Mouse (Mus musculus) embryo, embryonic 10 days (tissue): ENCODE results near the gene Esp22.
"Not testable (repeated sequence)": the region's sequence is repeated elsewhere in the genome, so short reads cannot be mapped to it uniquely, and the experiment has no call there.

Source experiments
- DNase-seq: peaks from one replicate; pipeline ENCODE4 v3.0.0-alpha.2; 2015; ENCODE audit warnings: low spot score

Esp22 gene

DNA sequence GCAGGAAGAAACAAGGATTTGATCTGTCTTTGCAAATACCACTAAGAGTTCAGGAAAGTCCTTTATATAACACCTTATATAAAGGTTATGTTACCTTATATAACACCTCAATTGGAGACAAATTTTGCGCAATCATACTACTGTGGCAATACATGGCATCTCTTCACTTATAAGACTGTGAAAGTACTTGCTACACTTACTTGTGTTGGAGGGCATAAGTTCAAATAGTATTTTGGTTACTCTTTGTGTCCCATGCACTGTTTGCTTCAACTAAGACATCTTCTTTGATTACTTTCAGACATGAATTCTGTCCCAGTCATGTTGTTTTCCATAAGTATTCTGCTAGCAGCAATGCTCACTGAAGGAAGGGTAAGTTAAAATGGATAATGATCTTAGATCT is at the start of gene Esp22:
TSS of gene Esp22 (plus strand) at position 301 of the 400 bp plus-strand sequence.
- no peak for DNase-seq

DNA sequence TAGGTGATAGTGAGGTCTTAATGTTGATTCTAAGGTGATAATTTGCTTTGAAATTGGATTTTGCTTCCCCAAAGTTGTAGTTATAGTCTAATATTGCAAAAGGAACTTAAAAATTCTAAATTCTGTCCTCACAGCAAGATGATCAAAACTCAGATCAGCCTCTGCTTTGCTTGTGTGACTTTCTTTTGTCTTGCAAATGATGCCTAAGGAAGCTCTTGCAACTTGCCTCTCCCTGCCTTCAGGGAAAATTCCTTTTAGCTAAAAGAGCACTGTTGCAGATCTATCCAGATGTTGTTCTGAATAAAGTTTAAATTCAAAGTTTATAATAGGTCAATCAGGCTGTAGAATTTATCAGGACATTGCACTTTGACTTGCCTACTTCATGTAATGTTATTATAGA is 31.5 kb upstream of the Esp22 start:
- DNase-seq: no peak

DNA sequence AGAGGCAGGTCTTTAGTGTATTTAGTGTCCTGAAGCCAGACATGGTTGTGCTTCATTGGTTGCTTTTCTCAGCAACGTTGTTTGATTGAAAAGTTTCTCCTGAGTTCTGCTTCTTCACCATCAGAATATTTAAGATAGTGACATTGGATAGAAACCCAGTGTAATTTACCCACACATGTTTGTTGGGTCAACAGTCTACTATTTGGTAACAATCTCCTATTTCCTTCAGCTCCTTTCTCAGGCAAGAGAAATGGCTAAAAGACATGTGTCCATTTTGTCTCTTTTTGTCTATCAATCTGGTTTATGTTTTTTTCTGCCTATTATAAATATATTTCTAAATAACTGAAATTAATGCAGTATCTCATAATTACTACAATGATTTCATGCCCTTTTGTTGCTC is 18.2 kb upstream of the Esp22 start, which contains the start of gene Esp23:
TSS of gene Esp23 (minus strand) at position 101 of the 400 bp plus-strand sequence.
- no peak for DNase-seq

DNA sequence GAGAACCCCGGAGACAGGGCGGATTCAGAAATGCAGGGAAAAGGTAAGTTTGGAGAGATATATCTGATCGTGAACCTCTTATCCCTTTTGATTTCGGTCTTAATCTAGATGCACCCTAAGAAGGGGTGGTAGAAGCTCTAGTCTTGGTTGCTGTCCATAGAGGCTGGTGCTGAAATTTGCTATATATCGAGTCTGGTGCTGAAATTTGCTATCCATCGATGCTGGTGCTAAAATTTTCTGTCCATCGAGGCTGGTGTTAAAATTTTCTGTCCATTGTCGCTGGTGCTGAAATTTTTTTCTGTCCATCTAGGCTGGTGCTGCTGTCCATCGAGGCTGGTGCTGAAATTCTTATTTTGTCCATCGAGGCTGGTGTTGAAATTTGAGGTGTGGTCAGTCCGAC is 12.0 kb downstream of the Esp22 start:
- DNase-seq: peak; percentile 9

DNA sequence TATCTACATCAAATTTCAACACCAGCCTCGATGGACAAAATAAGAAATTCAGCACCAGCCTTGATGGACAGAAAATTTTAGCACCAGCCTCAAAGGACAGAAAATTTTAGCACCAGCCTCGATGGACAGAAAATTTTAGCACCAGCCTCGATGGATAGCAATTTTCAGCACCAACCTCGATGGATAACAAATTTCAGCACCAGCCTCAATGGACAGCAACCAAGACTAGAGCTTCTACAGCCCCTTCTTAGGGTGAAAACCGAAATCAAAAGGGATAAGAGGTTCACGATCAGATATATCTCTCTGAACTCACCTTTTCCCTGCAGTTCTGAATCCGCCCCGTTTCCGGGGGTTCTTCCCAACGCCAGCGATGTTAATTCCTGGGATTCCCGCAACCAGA is 34.0 kb downstream of the Esp22 start:
- DNase-seq: not testable (repeated sequence)
